Mouse (Mus musculus): ENCODE measurements at regions not wholly inside any gene's neighbourhood (a gene's known extent, or its start where the extent isn't known, plus 50 kb on each side); places are given as distances from the start of the nearest gene placed in this dataset.

DNA sequence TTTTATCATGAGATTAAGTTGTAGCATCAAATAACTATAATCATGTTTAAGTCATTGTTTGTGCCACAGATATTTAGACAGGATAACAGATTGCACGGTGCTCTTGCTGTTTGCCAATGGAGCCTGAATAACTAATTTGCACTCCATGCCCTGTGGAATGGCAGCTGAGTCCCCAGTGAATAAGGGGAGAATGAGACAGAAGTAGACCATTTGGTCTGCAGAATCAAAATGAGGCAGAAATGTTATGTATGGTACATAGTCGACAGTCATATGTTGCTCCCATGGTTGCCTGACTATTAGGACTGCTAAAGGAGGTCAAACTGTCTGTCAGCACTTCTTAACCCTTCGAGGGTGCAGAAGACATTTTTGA, 152.9 kb upstream of the Prr30 start:
- no peak for TF ChIP-seq FLI1 (IDR thresholded peaks at IDR 0.05; ENCODE audit: low read length)
- no peak for TF ChIP-seq GATA1 (IDR thresholded peaks at IDR 0.05; ENCODE audit: borderline replicate concordance, low read length)
